Mouse (Mus musculus): ENCODE results near the gene Med22.

Med22 gene

DNA sequence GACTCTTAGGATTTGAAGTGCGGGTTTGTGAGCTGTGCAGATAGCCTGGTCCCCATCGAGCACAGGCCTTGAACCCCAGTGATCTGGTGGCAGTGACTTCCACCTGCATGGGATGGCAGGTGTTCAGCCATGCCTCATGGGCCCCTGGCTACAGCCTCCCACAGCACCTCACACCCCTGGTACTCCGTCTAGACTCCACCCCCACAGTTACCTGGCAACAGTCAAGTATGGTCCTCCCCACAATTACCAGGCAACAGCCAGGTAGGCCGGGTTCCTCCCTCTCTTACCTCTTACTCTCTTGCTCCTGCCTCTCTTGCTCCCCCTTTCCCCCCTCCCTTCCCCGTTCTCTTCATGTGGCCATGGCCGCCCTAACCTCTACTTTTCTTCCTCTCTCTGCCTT is 39.8 kb downstream of the Med22 start:
- no peak for DNase-seq (ENCODE audit: low spot score in 2 of 2)

DNA sequence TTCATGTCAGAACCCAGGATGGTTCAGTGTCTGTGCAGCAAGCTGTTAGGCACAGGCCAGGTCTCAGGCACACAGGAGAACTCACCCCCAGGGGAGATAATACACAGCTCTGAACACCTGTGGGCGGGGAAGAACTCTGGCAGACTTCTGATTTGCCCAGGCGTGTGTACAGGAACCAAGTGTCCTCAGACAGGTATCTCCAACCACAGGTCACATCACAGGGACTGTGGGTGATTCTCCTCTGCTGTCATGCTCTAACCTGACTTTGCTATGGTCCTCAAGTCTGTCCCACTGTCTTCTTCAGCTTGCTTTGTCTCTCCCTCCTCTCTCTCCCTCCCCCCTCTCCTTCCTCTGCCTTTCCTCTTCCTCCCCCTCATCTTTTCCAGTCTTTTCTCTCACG is 45.6 kb downstream of the Med22 start, which contains the start of gene Abo:
TSS of gene Abo (minus strand) at position 101 of the 400 bp plus-strand sequence.
- no peak for DNase-seq (ENCODE audit: low spot score in 2 of 2)

DNA sequence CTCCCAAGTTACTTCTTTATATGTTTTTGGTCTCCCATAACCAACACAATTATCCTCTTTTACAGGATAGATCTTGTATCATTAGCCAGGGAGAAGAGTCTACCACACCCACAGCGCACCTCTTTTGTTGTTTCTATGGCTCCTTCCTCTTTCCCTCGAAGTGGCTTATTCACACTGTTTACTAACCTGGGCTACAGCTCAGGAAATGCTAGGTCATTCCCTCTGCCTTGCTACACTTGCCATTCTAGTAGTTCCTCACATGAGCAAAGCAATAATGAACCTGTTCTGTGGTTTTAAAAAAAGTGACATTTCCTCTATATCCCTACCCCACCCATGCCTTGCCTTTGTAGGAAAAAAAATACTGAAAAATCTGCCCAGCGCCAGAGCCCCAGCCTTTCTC is 47.6 kb downstream of the Med22 start:
- no peak for DNase-seq (ENCODE audit: low spot score in 2 of 2)
